Mouse (Mus musculus) testis, postnatal 14 days (tissue): Measurements from ENCODE around the gene Zbtb32.
A peak's percentile ranks its signal among the peaks of the same experiment; 100 is the strongest.

Source experiments
- DNase-seq: peaks from one replicate; pipeline ENCODE4 v3.0.0; 2021; ENCODE audit warnings: low spot score

Gene Zbtb32

GRCm38 (mm10) chr7:30566033-30566432, 32.7 kb downstream of the Zbtb32 start:
- DNase-seq = no peak

DNA sequence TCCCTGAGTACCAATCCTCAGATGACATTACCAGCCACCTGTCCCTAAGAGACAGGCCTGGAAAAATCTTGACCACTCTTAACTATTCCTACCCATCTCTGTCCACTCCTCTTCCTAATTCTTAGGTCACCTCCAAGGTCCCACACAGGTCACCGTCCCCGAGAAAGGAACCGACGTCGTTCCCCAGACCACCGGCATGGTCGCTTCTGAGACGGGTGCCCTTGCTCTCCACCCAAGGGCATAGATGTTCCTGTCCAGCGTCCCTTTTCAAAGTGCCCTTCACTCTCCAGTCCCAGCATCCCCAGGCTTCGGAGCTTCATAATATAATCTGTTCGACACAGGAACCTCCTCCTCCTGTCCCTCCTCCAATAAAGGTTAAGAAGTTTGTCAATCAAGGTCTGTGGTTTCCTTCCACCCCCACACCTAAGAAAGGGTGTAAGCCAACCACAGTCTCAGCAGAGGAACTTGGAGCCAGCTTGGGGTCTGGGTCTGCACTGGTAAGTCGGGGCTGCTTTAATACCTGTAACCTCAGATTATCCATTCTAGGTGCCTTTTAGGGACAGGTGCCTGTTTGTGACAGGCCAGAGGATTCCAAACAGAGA, 33.6 kb downstream of the Zbtb32 start, which contains the start of gene Igflr1:
Gene Igflr1 (plus strand): TSS at position 458 of the 602 bp plus-strand sequence.
- DNase-seq = peak; percentile 15

- DNase-seq = no peak
These were observed 34.8 kb downstream of the Zbtb32 start for GRCm38 (mm10) chr7:30563906-30564280.

- DNase-seq = peak; percentile 97
These were observed 35.4 kb downstream of the Zbtb32 start, which contains the start of the genes U2af1l4, Gm49396 and Psenen for GRCm38 (mm10) chr7:30563117-30563905. Gene U2af1l4 (plus strand): TSS chr7:30563301. Gene Gm49396 (plus strand): TSS chr7:30563344. Gene Psenen (minus strand): TSS chr7:30563627.

DNA sequence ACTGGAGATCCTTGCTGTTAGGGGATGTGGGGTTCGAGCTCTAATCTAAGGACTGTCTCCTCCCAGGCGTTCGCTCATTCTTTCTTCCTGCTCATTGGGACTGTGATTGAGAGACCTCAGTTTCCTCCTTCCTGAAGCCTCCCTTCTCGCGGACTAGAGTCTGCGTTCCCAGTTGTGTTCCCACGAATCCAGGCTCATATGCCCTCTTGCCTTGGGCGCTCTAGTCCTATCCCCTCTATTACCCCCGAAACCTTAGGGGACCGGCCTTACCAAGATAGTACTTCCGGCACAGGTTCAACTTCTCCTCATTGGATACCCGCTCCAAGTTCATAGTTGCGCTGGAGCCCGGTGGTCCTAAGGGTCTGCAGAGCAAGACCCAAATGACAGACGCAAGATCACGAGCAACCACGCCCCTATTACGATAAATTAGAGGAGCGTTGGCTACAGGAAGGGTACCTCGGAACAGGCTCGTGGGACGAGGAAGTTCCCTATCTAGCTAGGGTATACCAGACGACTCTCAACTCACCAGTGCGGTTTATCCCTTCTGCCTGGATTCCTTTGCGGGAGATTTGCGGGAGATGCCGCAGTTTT, 36.1 kb downstream of the Zbtb32 start:
- DNase-seq = peak; percentile 66

DNA sequence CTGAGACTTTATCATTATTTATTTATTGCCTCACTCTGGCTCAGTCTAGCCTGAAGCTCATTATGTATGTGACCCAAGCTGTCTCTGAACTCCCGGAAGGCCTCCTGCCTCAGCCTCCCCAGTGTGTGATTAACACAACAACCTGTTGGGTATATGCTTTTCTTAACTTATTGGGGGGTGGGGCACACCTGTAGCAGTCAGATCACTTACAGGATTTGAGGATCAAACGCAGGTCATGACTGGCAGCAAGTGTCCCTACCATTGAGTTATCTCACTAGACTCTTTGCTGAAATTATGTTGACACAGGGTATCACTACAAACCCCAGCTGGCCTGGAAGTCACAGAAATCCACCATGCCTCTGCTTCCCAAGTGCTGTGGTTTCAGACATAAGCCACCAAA, 38.4 kb downstream of the Zbtb32 start:
- no peak for DNase-seq

- peak; percentile 96 for DNase-seq
These were observed 39.2 kb downstream of the Zbtb32 start, which contains the start of gene Lin37 for GRCm38 (mm10) chr7:30559443-30559954. Gene Lin37 (minus strand): TSS chr7:30559838.

DNA sequence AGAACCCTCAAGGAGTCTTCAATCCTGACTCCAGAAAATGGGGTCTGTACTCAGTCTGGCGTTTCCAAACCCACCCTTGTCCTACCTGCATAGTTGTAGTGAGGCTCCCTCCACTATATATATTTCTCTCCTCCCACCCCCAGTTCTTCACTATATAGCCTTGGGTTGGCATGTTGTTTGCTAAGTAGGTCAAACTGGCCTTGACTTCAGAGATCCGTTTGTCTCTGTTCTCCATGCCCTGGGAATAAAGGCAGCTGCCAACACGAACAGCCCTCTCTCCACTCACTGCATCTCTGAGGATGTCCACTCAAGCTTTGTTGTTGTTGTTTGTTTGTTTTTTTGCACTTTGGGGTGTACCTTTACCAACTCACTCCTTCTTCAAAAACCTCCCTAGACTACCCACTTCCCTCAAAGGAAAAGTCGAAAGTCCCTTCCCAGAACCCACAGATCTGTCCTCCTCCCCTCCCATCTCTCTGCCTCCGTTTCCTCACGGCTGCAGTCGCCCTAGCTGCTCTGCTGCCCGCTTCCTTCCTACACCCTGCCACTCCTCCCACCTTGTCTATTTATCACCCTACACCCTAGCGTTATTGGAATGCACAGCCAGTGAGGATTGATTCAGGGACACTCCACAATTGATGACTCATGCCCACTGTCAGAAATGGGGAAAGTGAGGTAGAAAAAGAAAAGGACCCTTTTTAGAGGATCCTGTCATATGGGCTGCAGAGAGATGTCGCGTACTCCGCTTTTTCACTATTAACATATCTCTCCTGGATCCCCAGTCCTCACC, 39.9 kb downstream of the Zbtb32 start:
- DNase-seq = no peak

DNA sequence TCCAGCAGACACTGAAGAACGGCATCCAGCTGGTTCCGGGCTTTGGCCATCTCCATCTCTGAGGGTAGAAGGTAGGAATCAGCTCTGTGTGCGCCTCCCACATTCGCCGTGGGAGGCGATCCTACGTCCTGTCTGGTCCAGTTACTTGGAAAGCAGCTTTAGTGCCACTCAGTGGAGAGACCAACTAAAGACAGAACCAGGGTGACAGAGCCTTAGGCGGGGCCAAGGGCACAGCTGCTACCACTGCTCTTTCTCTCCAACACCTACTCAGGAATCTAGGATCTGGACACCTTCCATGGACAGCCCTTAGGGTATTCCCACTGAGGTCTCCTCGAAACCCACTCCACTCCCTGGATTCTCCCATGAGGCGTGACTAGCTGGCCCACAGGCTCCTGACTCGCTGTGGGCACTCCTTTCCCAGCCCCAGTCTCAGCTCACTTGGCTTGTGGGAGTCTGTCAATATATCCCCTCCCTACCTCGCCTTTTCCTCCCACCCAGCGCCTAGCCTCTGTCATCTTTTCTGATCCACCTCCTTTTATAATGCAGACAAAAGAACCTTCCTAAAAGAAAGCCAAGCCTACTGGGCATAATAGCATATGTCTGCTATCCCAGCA, 40.7 kb downstream of the Zbtb32 start:
- no peak for DNase-seq

DNA sequence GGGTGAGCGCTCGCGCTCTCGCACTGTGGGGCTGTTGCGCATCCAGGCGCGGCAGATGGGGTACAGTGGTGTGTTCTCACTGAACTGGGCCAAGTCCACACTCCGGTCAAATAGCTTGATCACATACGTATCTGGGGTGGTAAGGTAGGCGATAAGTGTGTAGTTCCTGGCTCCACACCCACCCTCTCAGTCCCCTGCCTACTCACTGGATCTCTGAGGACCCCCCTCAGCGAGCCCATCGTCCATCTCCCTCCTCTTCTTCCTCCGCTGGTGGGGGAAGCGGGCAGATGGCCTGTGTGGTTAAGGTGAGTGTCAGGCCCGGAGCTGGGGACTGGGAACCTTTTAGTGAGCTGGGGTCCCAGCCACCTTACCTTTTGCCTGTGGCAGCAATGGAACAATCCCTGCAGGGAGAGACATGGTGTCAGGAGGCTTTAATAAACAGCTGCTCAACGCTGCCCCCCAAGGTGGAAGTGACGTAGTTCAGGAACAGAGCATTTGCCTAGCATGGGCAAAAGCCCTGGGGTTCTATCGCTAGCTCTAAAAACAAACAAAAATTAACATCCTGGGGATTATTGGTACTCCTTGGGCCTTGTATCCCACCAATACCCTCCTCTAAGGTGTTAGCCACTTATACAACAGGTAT, 41.7 kb downstream of the Zbtb32 start:
- no peak for DNase-seq

DNA sequence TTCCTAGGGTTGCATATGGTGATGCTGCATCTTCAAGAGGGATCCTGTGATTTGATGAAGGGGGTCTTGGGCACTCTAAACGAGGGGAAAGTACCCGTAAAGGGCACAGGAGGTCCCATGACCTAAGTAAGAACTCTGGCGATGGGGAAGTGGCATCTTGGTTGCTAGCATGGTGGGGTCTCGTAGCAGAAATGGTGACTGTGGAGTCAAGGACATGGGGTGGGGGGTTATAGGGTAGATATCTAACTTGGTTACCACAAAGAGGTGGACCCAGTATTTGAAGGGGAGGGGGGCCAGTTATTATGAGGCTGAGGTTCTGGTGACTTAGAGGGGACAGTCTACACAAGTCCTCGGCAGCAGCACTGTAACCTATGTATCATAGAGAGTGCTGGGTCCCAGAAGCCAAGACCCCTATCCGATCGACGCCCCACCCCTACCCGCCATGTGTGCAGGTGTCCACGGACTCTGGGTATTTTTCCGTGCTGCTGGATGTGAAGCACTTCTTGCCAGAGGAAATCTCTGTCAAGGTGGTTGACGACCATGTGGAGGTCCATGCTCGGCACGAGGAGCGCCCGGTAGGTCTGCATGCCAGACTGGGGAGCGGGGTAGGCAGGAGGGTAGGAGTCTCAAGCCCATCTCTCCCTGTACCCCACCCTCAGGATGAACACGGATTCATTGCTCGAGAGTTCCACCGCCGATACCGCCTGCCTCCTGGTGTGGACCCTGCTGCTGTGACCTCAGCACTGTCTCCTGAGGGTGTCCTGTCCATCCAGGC, 44.7 kb downstream of the Zbtb32 start:
- no peak for DNase-seq

GRCm38 (mm10) chr7:30553021-30553589, 45.6 kb downstream of the Zbtb32 start:
- DNase-seq = no peak

DNA sequence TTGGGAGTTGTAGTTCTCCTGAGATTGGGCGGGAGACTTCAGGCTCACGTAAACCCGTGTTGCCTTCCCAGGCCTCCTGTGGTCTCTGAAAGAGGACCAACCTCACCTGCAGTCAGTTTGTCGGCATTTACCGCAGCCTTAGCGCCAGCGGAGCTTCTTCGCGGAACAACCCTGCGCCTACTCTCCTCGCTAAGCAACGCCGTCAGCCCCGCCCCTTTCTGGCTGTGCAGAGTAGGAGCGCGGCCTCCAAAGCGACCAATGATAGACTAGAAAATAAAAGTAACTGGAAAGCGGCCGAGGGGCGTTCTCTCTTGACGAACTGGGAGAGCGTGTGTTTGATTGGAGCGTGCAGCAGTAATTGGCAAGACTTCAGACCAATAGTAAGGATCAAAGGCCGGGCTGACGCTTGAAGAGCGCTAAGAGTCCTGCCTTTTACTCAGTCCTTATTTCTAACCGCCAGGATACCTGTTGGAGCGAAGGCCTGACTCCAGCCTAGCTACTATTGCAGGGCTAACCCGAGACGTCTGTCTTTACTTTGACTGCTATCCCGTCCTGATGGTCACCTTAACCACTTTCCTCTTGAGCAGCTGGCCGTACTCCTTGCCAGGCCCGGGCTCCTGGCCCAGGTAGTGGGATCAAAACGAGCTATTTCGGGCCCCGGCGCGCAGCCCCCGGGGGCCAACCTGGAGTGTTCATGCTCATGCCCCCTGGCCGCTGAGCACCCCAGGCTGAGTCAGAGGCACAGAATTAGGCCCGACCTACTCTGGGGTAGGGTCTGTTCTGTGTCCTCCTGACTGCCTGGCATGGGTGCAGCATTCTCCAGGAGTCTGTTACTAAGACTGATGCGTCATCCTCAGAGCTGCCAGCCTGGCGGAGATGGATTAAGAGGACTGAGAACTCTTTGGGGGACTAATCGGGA, 46.3 kb downstream of the Zbtb32 start, which contains the start of the genes Hspb6 and Proser3:
Gene Hspb6 (plus strand): TSS at position 77 of the 919 bp plus-strand sequence.
Gene Proser3 (minus strand): TSS at position 198 of the 919 bp plus-strand sequence.
- DNase-seq = peak; percentile 96

- DNase-seq = no peak
These were observed 47.1 kb downstream of the Zbtb32 start for GRCm38 (mm10) chr7:30551445-30552101.

DNA sequence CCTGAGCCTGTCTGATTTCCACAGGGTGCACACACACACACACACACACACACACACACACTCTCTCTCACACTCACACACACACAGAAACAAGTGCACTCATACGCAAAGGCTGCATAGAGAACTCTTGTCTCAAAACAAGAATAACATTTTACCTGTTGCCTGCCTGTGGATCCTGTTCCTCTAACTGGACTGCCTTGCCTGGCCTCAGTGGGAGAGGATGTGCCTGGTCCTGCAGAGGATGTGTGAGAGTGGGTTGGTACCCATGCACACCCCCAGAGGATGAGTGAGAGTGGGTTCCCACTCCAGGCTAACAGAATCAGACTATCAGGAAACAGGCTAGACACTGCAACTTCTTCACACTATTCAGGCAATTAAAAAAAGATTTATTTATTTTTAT, 48.1 kb downstream of the Zbtb32 start:
- no peak for DNase-seq

DNA sequence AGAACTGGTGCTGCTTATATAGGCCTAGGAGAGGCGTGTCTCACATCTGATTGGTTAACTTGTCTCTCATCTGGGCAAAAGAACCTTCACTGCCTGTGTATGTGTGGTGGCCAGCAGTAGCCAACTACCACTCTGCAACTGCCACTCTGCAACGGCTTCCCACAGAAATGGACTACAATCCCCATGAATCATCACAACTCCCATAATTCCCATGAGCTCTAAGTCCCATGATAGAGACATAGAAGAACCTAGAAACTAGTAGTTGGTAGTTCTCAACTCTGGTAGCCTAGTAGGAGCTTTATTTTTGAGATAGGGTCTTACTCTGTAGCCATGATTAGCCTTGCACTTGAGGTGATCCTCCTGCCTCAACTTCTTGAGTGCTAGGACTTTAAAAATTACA, 48.8 kb downstream of the Zbtb32 start:
- DNase-seq = no peak

DNA sequence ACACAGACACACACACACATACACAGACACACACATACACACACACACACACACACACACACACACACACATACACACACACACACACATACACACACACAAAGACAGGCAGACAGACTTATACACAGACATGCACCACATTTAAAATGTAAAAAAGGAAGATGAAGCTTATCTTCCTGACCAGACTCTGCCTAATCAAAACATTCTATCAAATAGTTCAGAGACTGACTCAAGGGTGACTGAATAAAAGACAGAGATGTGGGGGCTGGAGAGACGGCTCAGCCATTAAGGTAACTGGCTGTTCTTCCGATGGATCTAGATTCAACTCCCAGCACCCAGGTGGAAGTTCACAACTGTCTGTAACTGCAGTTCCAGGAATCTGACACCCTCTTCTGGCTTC, 54.4 kb downstream of the Zbtb32 start:
- DNase-seq = no peak

GRCm38 (mm10) chr7:30540572-30540971, 58.1 kb downstream of the Zbtb32 start:
- DNase-seq = no peak
